ENCODE assay signal across 8 mouse cellular contexts in the genomic region with DNA sequence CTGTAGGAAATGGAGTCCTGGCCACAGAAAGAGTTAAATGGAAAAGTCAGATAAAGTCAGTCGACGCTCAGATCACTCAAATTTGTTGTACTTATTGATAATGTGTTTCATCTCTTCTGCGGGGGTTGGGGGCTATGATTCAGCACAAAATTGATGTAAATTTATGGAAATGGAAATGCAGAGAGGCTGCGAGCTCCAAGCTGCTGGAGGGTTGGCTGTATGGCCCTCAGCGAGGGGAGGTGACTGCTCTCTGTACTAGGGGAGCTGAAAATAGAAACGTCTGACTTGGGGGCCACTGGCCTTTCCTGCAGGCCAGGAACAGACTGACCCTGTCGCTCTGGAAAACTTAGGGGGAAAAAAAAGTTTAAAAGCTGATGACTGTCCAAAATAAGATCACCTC. TPM values are rescaled to one million over a fixed set of nuclear protein-coding genes. Genes with fewer than 3 reads are reported as not detected.
DNase-seq lines count a peak whose midpoint lies in the region; TF ChIP-seq lines count a peak whose summit lies in the region.

No protein-coding gene starts in this region.

- H3K27ac ChIP-seq in left cerebral cortex, adult 2 months = peak overlapping the region; percentile 86
- H3K27ac ChIP-seq in limb, embryonic 10.5 days = peak overlapping the region; percentile 66; the same call in 1 of the 2 replicates
- peak overlapping the region; percentile 78 for H3K27ac ChIP-seq in olfactory bulb, adult 2 months (ENCODE audit: insufficient read depth, low read depth, low read length)

- no peak for TF ChIP-seq POLR2A in olfactory bulb, adult 2 months (IDR thresholded peaks at IDR 0.05; ENCODE audit: insufficient read depth, low read depth, low read length)

- peak overlapping the region; percentile 47 for H3K4me3 ChIP-seq in left cerebral cortex, adult 2 months
- H3K4me3 ChIP-seq in limb, embryonic 10.5 days = peak overlapping the region; percentile 51
- H3K4me3 ChIP-seq in olfactory bulb, adult 2 months (ENCODE audit: insufficient read depth, low read depth, low read length) = no peak overlapping the region

- no peak for DNase-seq in left cerebral cortex, adult 2 months (ENCODE audit: extremely low spot score in 1 of 2, low spot score in 2 of 2)
- DNase-seq in left cerebral cortex, adult 8-10 months (ENCODE audit: low spot score in 2 of 2) = no peak
- peak; percentile 16 for DNase-seq in heart, adult 8-10 months (ENCODE audit: low spot score)
- no peak for DNase-seq in limb, embryonic 10.5 days (ENCODE audit: low spot score)
- no peak for DNase-seq in thymus, postnatal 10 days (ENCODE audit: low spot score in 2 of 2)
- DNase-seq in thymus, postnatal 4 days = no peak
- DNase-seq in urinary bladder, postnatal 14 days (ENCODE audit: low spot score) = no peak

- intact Hi-C loops in left cerebral cortex, adult 2 months (cut with DNase I) = no loop called here

- H3K27me3 ChIP-seq in limb, embryonic 10.5 days (ENCODE audit: low read depth, poor library complexity, severe bottlenecking) = peaks cover 21% of the 10 kb centered on the region

- H3K9me3 ChIP-seq in limb, embryonic 10.5 days (replicated peaks) = no peaks in the 10 kb centered on the region

- WGBS in limb, embryonic 10.5 days = 9% methylated on average over 7 of the region's 7 CpGs
- 9% methylated on average over 7 of the region's 7 CpGs for WGBS in olfactory bulb, adult 2 months

- no peak for TF ChIP-seq CTCF in left cerebral cortex, adult 2 months (IDR thresholded peaks at IDR 0.05)
- no peak for TF ChIP-seq CTCF in olfactory bulb, adult 2 months (IDR thresholded peaks at IDR 0.05; ENCODE audit: insufficient read depth, low read depth, low read length)

- H3K4me1 ChIP-seq in limb, embryonic 10.5 days = peaks cover 14% of the 10 kb centered on the region
- peaks cover 17% of the 10 kb centered on the region for H3K4me1 ChIP-seq in olfactory bulb, adult 2 months (ENCODE audit: control insufficient read depth, insufficient read depth, low read length)

- H3K36me3 ChIP-seq in limb, embryonic 10.5 days = no peaks in the 10 kb centered on the region

RNA-seq across cellular contexts. Expression of gene Ccdc149, which starts 5.5 kb away (rescaled TPM):
- total RNA-seq in left cerebral cortex, adult 2 months (2021) = 10 to 100 TPM; 68.2 to 75.8 TPM
- 10 to 100 TPM; 68.4 to 77.6 (median 72.9) TPM for total RNA-seq in left cerebral cortex, adult 8-10 months (2022)
- total RNA-seq in heart, adult 8-10 months (2022) = 1 to 10 TPM; 6.4 to 9.6 (median 8.7) TPM
- polyA plus RNA-seq in limb, embryonic 10.5 days (2016; fragmentation: Nextera tagmentation; extraction: Ambion mirVana) = 0.23 and 0.64 TPM in 2 replicates
- polyA plus RNA-seq in olfactory bulb, adult 2 months (2012; ENCODE audit: insufficient read depth, insufficient read length, low replicate concordance, missing spikeins) = not detected in 2 replicates

Comparison
In these comparisons a context has a peak if more than half of its experiments do, and no peak if none do; other contexts are left out.
1. RNA of gene Ccdc149, which starts 5.5 kb away (total RNA-seq): 68.2 to 75.8 TPM in left cerebral cortex, adult 2 months and 68.4 to 77.6 TPM in left cerebral cortex, adult 8-10 months; 6.4 to 9.6 TPM in heart, adult 8-10 months; every median in the first group is over 4 times any median in the second.
2. Peak in every context shown above with its lines, with median percentiles within 50 percentile points of each other: H3K27ac ChIP-seq.